Comparison of ENCODE assay signal across 29 mouse cellular contexts in genomic region chr2:17971407-17971806, GRCm38 (mm10). TPM values are rescaled to one million over a fixed set of nuclear protein-coding genes. Genes with fewer than 3 reads are reported as not detected.
"Had no signal": no experiment of that assay in that cellular context is flagged by ENCODE, and none has a peak within 500 bp of the region (broad histone marks: within the 10 kb centered on the region; RNA-seq: fewer than 3 reads in every experiment).

No protein-coding gene starts in this region.

- H3K27me3 ChIP-seq: limb, embryonic 13.5 days; liver, embryonic 12.5 days; liver, embryonic 15.5 days; lung, embryonic 15.5 days; midbrain, embryonic 12.5 days; midbrain, embryonic 15.5 days had no signal

- H3K9me3 ChIP-seq: limb, embryonic 10.5 days; limb, embryonic 13.5 days; liver, embryonic 12.5 days; liver, embryonic 15.5 days; lung, embryonic 15.5 days; megakaryocyte, embryonic 14.5 days; midbrain, embryonic 12.5 days; midbrain, embryonic 15.5 days had no signal

- H3K4me1 ChIP-seq: liver, embryonic 12.5 days; liver, embryonic 15.5 days; megakaryocyte, embryonic 14.5 days; midbrain, embryonic 15.5 days had no signal

- H3K27ac ChIP-seq: kidney, postnatal 0 days; layer of hippocampus, adult 2 months; limb, embryonic 10.5 days; limb, embryonic 13.5 days; liver, embryonic 12.5 days; liver, embryonic 15.5 days; lung, embryonic 15.5 days; midbrain, embryonic 12.5 days; midbrain, embryonic 15.5 days had no signal

- H3K9ac ChIP-seq: limb, embryonic 13.5 days; liver, embryonic 12.5 days; liver, embryonic 15.5 days; lung, embryonic 15.5 days; midbrain, embryonic 12.5 days; midbrain, embryonic 15.5 days had no signal

- H3K4me2 ChIP-seq: limb, embryonic 13.5 days; liver, embryonic 12.5 days; liver, embryonic 15.5 days; lung, embryonic 15.5 days; midbrain, embryonic 12.5 days; midbrain, embryonic 15.5 days had no signal

- H3K4me3 ChIP-seq: layer of hippocampus, adult 2 months; limb, embryonic 10.5 days; limb, embryonic 13.5 days; liver, embryonic 12.5 days; liver, embryonic 15.5 days; lung, embryonic 15.5 days; megakaryocyte, embryonic 14.5 days; midbrain, embryonic 12.5 days; midbrain, embryonic 15.5 days had no signal

- H3K36me3 ChIP-seq: limb, embryonic 10.5 days; limb, embryonic 13.5 days; liver, embryonic 12.5 days; liver, embryonic 15.5 days; lung, embryonic 15.5 days; midbrain, embryonic 12.5 days; midbrain, embryonic 15.5 days had no signal

- ATAC-seq: liver, embryonic 12.5 days; midbrain, embryonic 15.5 days had no signal

- DNase-seq: kidney, adult 9 months; kidney, postnatal 25 days; layer of hippocampus, adult 9-11 months; liver; lung, adult 18-20 months; lung, postnatal 10 days; lung, postnatal 36 days; thymus, adult 18-20 months; thymus, postnatal 36 days had no signal

RNA-seq across cellular contexts. Expression of gene H2al2a, which starts 25.4 kb away (rescaled TPM):
- total RNA-seq: layer of hippocampus, adult 2 months; layer of hippocampus, postnatal 25 days; left cerebral cortex, adult 18-20 months; left cerebral cortex, postnatal 25 days had no signal
- polyA plus RNA-seq: kidney, postnatal 0 days; large intestine, adult 2 months; limb, embryonic 10.5 days; limb, embryonic 13.5 days; liver, embryonic 12.5 days; liver, embryonic 15.5 days; lung, embryonic 15.5 days; midbrain, embryonic 12.5 days; midbrain, embryonic 15.5 days; neural tube, embryonic 11.5 days; neural tube, embryonic 14.5 days; small intestine, adult 2 months; spleen, adult 2 months; stomach, embryonic 16.5 days; urinary bladder, adult 2 months had no signal
